Mouse (Mus musculus) kidney, postnatal 25 days (tissue): Measurements from ENCODE around the gene Vegfd.
A peak's percentile ranks its signal among the peaks of the same experiment; 100 is the strongest.

Source experiments
- DNase-seq, 2 experiments: peaks; one replicate each; pipeline ENCODE4 v3.0.0; 2021; ENCODE audit warnings: mixed read lengths in 2 of 2

The Vegfd gene

GRCm38 (mm10) chrX:164373081-164373480 is at the start of gene Vegfd:
Gene Vegfd (plus strand): TSS chrX:164373378.
- DNase-seq, result peak; percentile 31 to 56

- no peak for DNase-seq
Observed at GRCm38 (mm10) chrX:164323391-164323913, 49.7 kb upstream of the Vegfd start.

GRCm38 (mm10) chrX:164330351-164330750 is 42.8 kb upstream of the Vegfd start:
- DNase-seq, result no peak

GRCm38 (mm10) chrX:164330766-164331165 is 42.4 kb upstream of the Vegfd start:
- no peak for DNase-seq

GRCm38 (mm10) chrX:164338591-164338990 is 34.6 kb upstream of the Vegfd start:
- DNase-seq, result no peak

- no peak for DNase-seq
Observed at GRCm38 (mm10) chrX:164345359-164345938, 27.7 kb upstream of the Vegfd start.

- DNase-seq, result no peak
Observed at GRCm38 (mm10) chrX:164348937-164349336, 24.2 kb upstream of the Vegfd start.

GRCm38 (mm10) chrX:164365153-164365865 is 7.9 kb upstream of the Vegfd start:
- DNase-seq, result no peak

GRCm38 (mm10) chrX:164370576-164370975 is 2.6 kb upstream of the Vegfd start:
- peak in 1 of 2 experiments; percentile 14 for DNase-seq

- no peak for DNase-seq
Observed at GRCm38 (mm10) chrX:164374586-164374985, 1.4 kb downstream of the Vegfd start.

- no peak for DNase-seq
Observed at GRCm38 (mm10) chrX:164379721-164380120, 6.5 kb downstream of the Vegfd start.

- DNase-seq, result peak; percentile 81 to 89
Observed at GRCm38 (mm10) chrX:164381618-164382408, 8.6 kb downstream of the Vegfd start.

GRCm38 (mm10) chrX:164394091-164394490 is 20.9 kb downstream of the Vegfd start:
- DNase-seq, result no peak

GRCm38 (mm10) chrX:164398456-164398855 is 25.3 kb downstream of the Vegfd start:
- DNase-seq, result no peak

GRCm38 (mm10) chrX:164405080-164405649 is 32.0 kb downstream of the Vegfd start:
- DNase-seq, result no peak

GRCm38 (mm10) chrX:164406133-164407022 is 33.2 kb downstream of the Vegfd start:
- DNase-seq, result no peak

- no peak for DNase-seq
Observed at GRCm38 (mm10) chrX:164408301-164408927, 35.2 kb downstream of the Vegfd start.

GRCm38 (mm10) chrX:164410562-164410961 is 37.4 kb downstream of the Vegfd start:
- no peak for DNase-seq

GRCm38 (mm10) chrX:164416803-164417202 is 43.6 kb downstream of the Vegfd start:
- DNase-seq, result no peak

GRCm38 (mm10) chrX:164418008-164418407 is 44.8 kb downstream of the Vegfd start:
- no peak for DNase-seq

GRCm38 (mm10) chrX:164419471-164419939 is 46.3 kb downstream of the Vegfd start, which contains the start of gene Piga:
Gene Piga (plus strand): TSS chrX:164419787.
- peak; percentile 92 to 97 for DNase-seq
